Comparison of ENCODE assay signal across 12 mouse cellular contexts in genomic region chr10:25311554-25312212, GRCm38 (mm10). TPM values are rescaled to one million over a fixed set of nuclear protein-coding genes. Genes with fewer than 3 reads are reported as not detected.
A peak's percentile ranks its signal among the peaks of the same experiment; 100 is the strongest.
DNase-seq lines count a peak whose midpoint lies in the region; ATAC-seq and TF ChIP-seq lines count a peak whose summit lies in the region.
"Had no signal": no experiment of that assay in that cellular context is flagged by ENCODE, and none has a peak within 500 bp of the region (broad histone marks: within the 10 kb centered on the region; RNA-seq: fewer than 3 reads in every experiment).

No protein-coding gene starts in this region.

- H3K27ac ChIP-seq in lung, embryonic 14.5 days (ENCODE audit: low read depth) = no peak overlapping the region
- H3K27ac ChIP-seq in lung, postnatal 0 days (ENCODE audit: low read length) = no peak overlapping the region
- H3K27ac ChIP-seq: heart, adult 2 months; intestine, embryonic 15.5 days had no signal

- no peaks in the 10 kb centered on the region for H3K9me3 ChIP-seq in lung, embryonic 14.5 days (ENCODE audit: low read depth, low read length)
- no peaks in the 10 kb centered on the region for H3K9me3 ChIP-seq in lung, postnatal 0 days (ENCODE audit: low read length)
- H3K9me3 ChIP-seq: intestine, embryonic 15.5 days had no signal

- TF ChIP-seq POLR2A in brain, embryonic 14.5 days (IDR thresholded peaks at IDR 0.05; ENCODE audit: borderline replicate concordance, extremely low read depth, insufficient read depth, insufficient read length, poor library complexity, severe bottlenecking) = no peak

- no peaks in the 10 kb centered on the region for H3K36me3 ChIP-seq in lung, embryonic 14.5 days (ENCODE audit: insufficient read depth)
- H3K36me3 ChIP-seq in lung, postnatal 0 days (ENCODE audit: insufficient read depth, low read length) = no peaks in the 10 kb centered on the region
- H3K36me3 ChIP-seq: intestine, embryonic 15.5 days had no signal

- TF ChIP-seq CTCF in lung, embryonic 14.5 days (IDR thresholded peaks at IDR 0.05; ENCODE audit: low read depth) = no peak
- TF ChIP-seq CTCF in lung, postnatal 0 days (IDR thresholded peaks at IDR 0.05) = no peak
- TF ChIP-seq CTCF in brain, embryonic 14.5 days (IDR thresholded peaks at IDR 0.05; ENCODE audit: borderline replicate concordance, extremely low read depth, insufficient read depth, insufficient read length) = no peak

- no peaks in the 10 kb centered on the region for H3K27me3 ChIP-seq in lung, embryonic 14.5 days (ENCODE audit: insufficient read depth, low read length)
- H3K27me3 ChIP-seq in lung, postnatal 0 days (replicated peaks; ENCODE audit: insufficient read depth, low read length) = no peaks in the 10 kb centered on the region
- H3K27me3 ChIP-seq: intestine, embryonic 15.5 days had no signal

- peak; percentile 43 for DNase-seq in lung, embryonic 14.5 days
- DNase-seq in lung, postnatal 0 days (ENCODE audit: low spot score) = no peak
- peak; percentile 89 for DNase-seq in brain, embryonic 14.5 days (ENCODE audit: low read depth)
- DNase-seq in retina, embryonic 14.5 days (ENCODE audit: low spot score) = peak; percentile 20
- no peak for DNase-seq in T-cell, adult 2 months (ENCODE audit: low spot score)
- no peak for DNase-seq in cerebellum, adult 8-10 months
- DNase-seq: adrenal gland, adult 2 months; cerebellum, postnatal 36 days; heart, adult 2 months; right cerebral cortex, postnatal 4 days had no signal

- TF ChIP-seq EP300 in lung, postnatal 0 days (IDR thresholded peaks at IDR 0.05) = no peak

- H3K4me2 ChIP-seq in lung, embryonic 14.5 days = no peak overlapping the region
- H3K4me2 ChIP-seq in lung, postnatal 0 days (replicated peaks; ENCODE audit: low read depth, low read length) = no peak overlapping the region
- H3K4me2 ChIP-seq: intestine, embryonic 15.5 days had no signal

- no peak overlapping the region for H3K9ac ChIP-seq in lung, embryonic 14.5 days
- H3K9ac ChIP-seq in lung, postnatal 0 days (replicated peaks; ENCODE audit: low read depth) = no peak overlapping the region
- H3K9ac ChIP-seq: intestine, embryonic 15.5 days had no signal

- no peaks in the 10 kb centered on the region for H3K4me1 ChIP-seq in lung, embryonic 14.5 days (ENCODE audit: insufficient read depth)
- no peaks in the 10 kb centered on the region for H3K4me1 ChIP-seq in lung, postnatal 0 days (ENCODE audit: insufficient read depth, low read depth, low read length)
- H3K4me1 ChIP-seq: intestine, embryonic 15.5 days had no signal

- 0 out of 2 replicates have a peak, but pooled peaks have one; percentile 31 for ATAC-seq in lung, embryonic 14.5 days (ENCODE audit: insufficient read depth)
- no peak for ATAC-seq in lung, postnatal 0 days
- peak; percentile 89 for ATAC-seq in megakaryocyte, adult 5-6 weeks (ENCODE audit: poor library complexity, severe bottlenecking)
- ATAC-seq: intestine, embryonic 15.5 days had no signal

- H3K4me3 ChIP-seq in lung, embryonic 14.5 days (ENCODE audit: low read depth, low read length) = no peak overlapping the region
- no peak overlapping the region for H3K4me3 ChIP-seq in lung, postnatal 0 days (ENCODE audit: low read depth, low read length)
- H3K4me3 ChIP-seq: heart, adult 2 months; intestine, embryonic 15.5 days had no signal

- 53% methylated on average over 9 of the region's 9 CpGs for WGBS in lung, embryonic 14.5 days
- 48% methylated on average over 9 of the region's 9 CpGs for WGBS in lung, postnatal 0 days

RNA-seq across cellular contexts. Expression of gene Akap7, which starts 4.0 kb away (rescaled TPM):
- 27.7 and 29.6 TPM in 2 replicates for polyA plus RNA-seq in lung, embryonic 14.5 days (2014; fragmentation: Nextera tagmentation; extraction: Ambion mirVana)
- 46.3 and 52.1 TPM in 2 replicates for polyA plus RNA-seq in lung, postnatal 0 days (2015; fragmentation: Nextera tagmentation; extraction: Ambion mirVana)
- 17.6 and 24.6 TPM in 2 replicates for polyA plus RNA-seq in brain, embryonic 14.5 days (2012; rRNA removed)
- 15.5 and 20.1 TPM in 2 replicates for total RNA-seq in megakaryocyte, adult 5-6 weeks (2015)
- total RNA-seq in megakaryocyte, adult 5-6 weeks (2017) = 18.5 and 18.8 TPM in 2 replicates

RNA-seq across cellular contexts. Expression of gene Epb41l2, which starts 47.9 kb away (rescaled TPM):
- polyA plus RNA-seq in lung, embryonic 14.5 days (2014; fragmentation: Nextera tagmentation; extraction: Ambion mirVana) = 104 and 105 TPM in 2 replicates
- 48.2 and 54.2 TPM in 2 replicates for polyA plus RNA-seq in lung, postnatal 0 days (2015; fragmentation: Nextera tagmentation; extraction: Ambion mirVana)
- 36.2 and 63.4 TPM in 2 replicates for polyA plus RNA-seq in brain, embryonic 14.5 days (2012; rRNA removed)
- 52.6 and 58.2 TPM in 2 replicates for total RNA-seq in megakaryocyte, adult 5-6 weeks (2015)
- 51.8 and 52.0 TPM in 2 replicates for total RNA-seq in megakaryocyte, adult 5-6 weeks (2017)

Comparison
In these comparisons a context has a peak if more than half of its experiments do, and no peak if none do; other contexts are left out.
1. DNase-seq: peak in lung, embryonic 14.5 days (single experiment), brain, embryonic 14.5 days (single experiment) and retina, embryonic 14.5 days (single experiment); none in lung, postnatal 0 days (single experiment), T-cell, adult 2 months (single experiment) and cerebellum, adult 8-10 months (single experiment).